Mouse (Mus musculus): Measurements from ENCODE around the gene Gabrg2. TPM values are rescaled to one million over a fixed set of nuclear protein-coding genes. Genes with fewer than 3 reads are reported as not detected.

Gene Gabrg2
- polyA plus RNA-seq, 1 experiment from 2014 or later: 0.07 TPM

DNA sequence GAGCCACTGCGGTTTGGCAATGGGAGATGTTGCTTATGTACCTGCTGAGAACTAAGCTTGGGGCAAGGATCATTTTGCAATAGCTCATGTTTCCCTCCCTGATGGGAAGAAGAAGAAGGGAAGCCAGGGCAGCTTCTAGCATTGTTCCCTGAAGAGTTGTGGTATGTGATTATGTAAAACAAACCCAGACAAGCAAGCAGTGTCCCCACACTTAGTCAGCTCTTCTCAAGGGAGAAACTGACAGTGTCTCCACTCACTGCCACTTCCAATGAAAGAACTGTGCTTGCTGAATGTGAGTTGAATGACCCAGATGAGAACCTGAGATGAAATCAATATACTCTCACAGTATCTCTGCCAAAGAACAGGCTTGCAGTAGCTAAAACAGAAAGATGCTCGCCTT, 62.7 kb downstream of the Gabrg2 start:
- no peaks in the 10 kb centered on the region for H3K36me3 ChIP-seq (ENCODE audit: control insufficient read depth, insufficient read depth)
- H3K4me1 ChIP-seq (ENCODE audit: control insufficient read depth, insufficient read depth, low read length): no peaks in the 10 kb centered on the region
- WGBS: 51% methylated on average over 2 of the region's 2 CpGs
- H3K4me3 ChIP-seq (ENCODE audit: low read length): no peak overlapping the region
- H3K9me3 ChIP-seq (replicated peaks; ENCODE audit: control insufficient read depth, low read length): no peaks in the 10 kb centered on the region
- H3K4me2 ChIP-seq (ENCODE audit: low read depth, low read length): no peak overlapping the region
- no peak overlapping the region for H3K27ac ChIP-seq (ENCODE audit: low read length)
- no peak overlapping the region for H3K9ac ChIP-seq (ENCODE audit: low read length)
- ATAC-seq (replicated peaks; ENCODE audit: extremely low read depth, insufficient read depth, low FRiP score): no peak
- H3K27me3 ChIP-seq (ENCODE audit: control insufficient read depth, insufficient read depth, low read length): no peaks in the 10 kb centered on the region

DNA sequence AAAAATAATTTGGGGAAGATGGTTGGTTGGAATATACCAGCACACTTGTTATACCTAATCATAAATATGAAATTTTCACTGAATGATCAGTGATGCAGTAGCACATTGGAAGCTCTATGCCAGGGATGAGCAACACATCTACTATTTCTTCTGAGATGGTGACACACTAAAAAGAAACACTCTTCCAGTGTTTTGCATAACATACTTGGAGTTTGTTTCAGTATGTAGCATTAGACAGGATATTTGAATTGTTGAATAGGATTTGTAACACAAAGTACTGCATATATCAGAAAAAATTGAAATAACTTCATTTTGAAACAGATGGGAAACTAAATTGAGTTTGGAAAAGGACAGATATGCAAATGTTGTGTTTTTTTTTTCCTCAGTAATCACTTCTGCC, 81.8 kb downstream of the Gabrg2 start:
- Histone ChIP-seq H3K27ac (ENCODE audit: low read length) (no peak overlapping the region), H3K9me3 (replicated peaks; ENCODE audit: control insufficient read depth, low read length) (no peaks in the 10 kb centered on the region), H3K36me3 (ENCODE audit: control insufficient read depth, insufficient read depth) (no peaks in the 10 kb centered on the region), H3K27me3 (ENCODE audit: control insufficient read depth, insufficient read depth, low read length) (no peaks in the 10 kb centered on the region), H3K4me1 (ENCODE audit: control insufficient read depth, insufficient read depth, low read length) (no peaks in the 10 kb centered on the region), H3K4me2 (ENCODE audit: low read depth, low read length) (no peak overlapping the region), H3K4me3 (ENCODE audit: low read length) (no peak overlapping the region), H3K9ac (ENCODE audit: low read length) (no peak overlapping the region)
- ATAC-seq (replicated peaks; ENCODE audit: extremely low read depth, insufficient read depth, low FRiP score): no peak

- no peaks in the 10 kb centered on the region for H3K4me1 ChIP-seq (ENCODE audit: control insufficient read depth, insufficient read depth, low read length)
- H3K4me3 ChIP-seq (ENCODE audit: low read length): no peak overlapping the region
- no peaks in the 10 kb centered on the region for H3K36me3 ChIP-seq (ENCODE audit: control insufficient read depth, insufficient read depth)
- no peaks in the 10 kb centered on the region for H3K27me3 ChIP-seq (ENCODE audit: control insufficient read depth, insufficient read depth, low read length)
- H3K4me2 ChIP-seq (ENCODE audit: low read depth, low read length): no peak overlapping the region
- H3K9ac ChIP-seq (ENCODE audit: low read length): no peak overlapping the region
- ATAC-seq (replicated peaks; ENCODE audit: extremely low read depth, insufficient read depth, low FRiP score): no peak
- 71% methylated on average over 6 of the region's 6 CpGs for WGBS
- no peak overlapping the region for H3K27ac ChIP-seq (ENCODE audit: low read length)
- H3K9me3 ChIP-seq (replicated peaks; ENCODE audit: control insufficient read depth, low read length): no peaks in the 10 kb centered on the region
Measured at GRCm38 (mm10) chr11:41914066-41914465, 86.6 kb downstream of the Gabrg2 start.

GRCm38 (mm10) chr11:41903661-41904060, 97.0 kb downstream of the Gabrg2 start:
- no peak for ATAC-seq (replicated peaks; ENCODE audit: extremely low read depth, insufficient read depth, low FRiP score)
- WGBS: 64% methylated on average over 2 of the region's 2 CpGs
- Histone ChIP-seq H3K4me2 (ENCODE audit: low read depth, low read length) (no peak overlapping the region), H3K9ac (ENCODE audit: low read length) (no peak overlapping the region), H3K27ac (ENCODE audit: low read length) (no peak overlapping the region; the same call in 1 of the 2 replicates), H3K4me1 (ENCODE audit: control insufficient read depth, insufficient read depth, low read length) (no peaks in the 10 kb centered on the region), H3K27me3 (ENCODE audit: control insufficient read depth, insufficient read depth, low read length) (no peaks in the 10 kb centered on the region), H3K4me3 (ENCODE audit: low read length) (no peak overlapping the region), H3K9me3 (replicated peaks; ENCODE audit: control insufficient read depth, low read length) (no peaks in the 10 kb centered on the region), H3K36me3 (ENCODE audit: control insufficient read depth, insufficient read depth) (no peaks in the 10 kb centered on the region)

Other genes with a start within 250 kb of the Gabrg2 start
- 0.79 and 1.0 TPM in 2 replicates for gene Gabra1, start 182.1 kb upstream of the Gabrg2 start, polyA plus RNA-seq (2015; fragmentation: Nextera tagmentation; extraction: Ambion mirVana)

All from heart, embryonic 16.5 days (tissue).